In the genomic region with DNA sequence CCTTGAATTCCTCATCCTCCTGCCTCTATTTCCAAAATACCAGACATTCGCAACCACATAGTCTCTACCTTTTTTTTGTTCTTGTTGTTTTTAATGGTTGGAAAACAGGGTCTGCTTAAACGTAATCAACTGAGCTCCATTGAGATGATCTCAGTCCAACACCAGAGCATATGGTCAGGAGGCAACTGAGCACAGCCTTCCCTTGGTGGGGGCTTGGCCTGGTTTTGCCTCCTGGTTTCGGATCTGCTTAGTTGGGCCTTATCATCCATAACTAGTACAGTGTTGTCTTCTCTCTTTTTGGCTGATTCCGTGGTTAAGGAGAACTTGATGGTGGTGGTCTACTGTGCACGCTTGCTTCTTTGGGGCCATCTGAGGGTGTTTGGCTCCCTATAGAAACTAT, we compare ENCODE assay signal across 22 mouse cellular contexts. TPM values are rescaled to one million over a fixed set of nuclear protein-coding genes. Genes with fewer than 3 reads are reported as not detected.
"Had no signal": no experiment of that assay in that cellular context is flagged by ENCODE, and none has a peak within 500 bp of the region (broad histone marks: within the 10 kb centered on the region; RNA-seq: fewer than 3 reads in every experiment).

No protein-coding gene starts in this region.

- H3K4me2 ChIP-seq: limb, embryonic 12.5 days; liver, embryonic 13.5 days; lung, embryonic 15.5 days; midbrain, embryonic 12.5 days; stomach, embryonic 15.5 days had no signal

- ATAC-seq: liver, postnatal 0 days; midbrain, embryonic 16.5 days had no signal

- H3K4me3 ChIP-seq: limb, embryonic 12.5 days; liver, embryonic 13.5 days; lung, embryonic 15.5 days; midbrain, embryonic 12.5 days; stomach, embryonic 15.5 days had no signal

- H3K36me3 ChIP-seq: midbrain, embryonic 12.5 days; stomach, embryonic 15.5 days had no signal

- H3K9ac ChIP-seq: limb, embryonic 12.5 days; liver, embryonic 13.5 days; liver, postnatal 0 days; lung, embryonic 15.5 days; midbrain, embryonic 12.5 days; stomach, embryonic 15.5 days had no signal

- H3K27me3 ChIP-seq: limb, embryonic 12.5 days; liver, embryonic 13.5 days; lung, embryonic 15.5 days; midbrain, embryonic 12.5 days; stomach, embryonic 15.5 days had no signal

- H3K9me3 ChIP-seq: limb, embryonic 12.5 days; liver, embryonic 13.5 days; lung, embryonic 15.5 days; midbrain, embryonic 12.5 days; stomach, embryonic 15.5 days had no signal

- DNase-seq: kidney, postnatal 36 days; layer of hippocampus, adult 9-11 months; liver; liver, embryonic 13.5 days; liver, postnatal 0 days; lung, postnatal 14 days; right cerebral cortex, postnatal 14 days; thymus, adult 2 months; thymus, postnatal 25 days had no signal

- H3K4me1 ChIP-seq: limb, embryonic 12.5 days had no signal

- H3K27ac ChIP-seq: kidney, postnatal 0 days; limb, embryonic 12.5 days; liver, embryonic 13.5 days; lung, embryonic 15.5 days; macrophage; midbrain, embryonic 12.5 days; stomach, embryonic 15.5 days had no signal

RNA-seq across cellular contexts. Expression of gene Olfr1373, which starts 36.5 kb away (rescaled TPM):
- total RNA-seq: layer of hippocampus, adult 18-20 months; left cerebral cortex, postnatal 36 days; megakaryocyte-erythroid progenitor cell, adult 5-6 weeks had no signal
- polyA plus RNA-seq: kidney, postnatal 0 days; limb, embryonic 12.5 days; liver, embryonic 13.5 days; liver, postnatal 0 days; lung, embryonic 15.5 days; macrophage; midbrain, embryonic 12.5 days; midbrain, embryonic 16.5 days; neural tube, embryonic 14.5 days; spleen, adult 2 months; stomach, embryonic 15.5 days; thymus, adult 2 months; urinary bladder, adult 2 months had no signal
